Mouse (Mus musculus) lung, postnatal 0 days (tissue): Measurements from ENCODE around the gene Cbfa2t2.

Source experiments
- CTCF ChIP-seq: IDR thresholded peaks from 2 replicates; pipeline ENCODE4 v1.5.1; 2016; ENCODE audit warnings: antibody characterized with exemption, mild to moderate bottlenecking
- EP300 ChIP-seq: IDR thresholded peaks from 2 replicates; pipeline ENCODE4 v1.6.1; 2016; ENCODE audit warnings: antibody characterized with exemption, mild to moderate bottlenecking, control low read depth

- no peak for TF ChIP-seq EP300
- TF ChIP-seq CTCF = no peak
Measured at GRCm38 (mm10) chr2:154571266-154571665, 135.0 kb downstream of the Cbfa2t2 start.
